Mouse (Mus musculus) gastrocnemius, adult 18-20 months (tissue): Measurements from ENCODE around the gene Ddrgk1. TPM values are rescaled to one million over a fixed set of nuclear protein-coding genes. Genes with fewer than 3 reads are reported as not detected.
"Not testable (repeated sequence)": the region's sequence is repeated elsewhere in the genome, so short reads cannot be mapped to it uniquely, and the experiment has no call there.

Source experiments
- DNase-seq: peaks from one replicate; pipeline ENCODE4 v3.0.0; 2021; ENCODE audit warnings: low spot score
- total RNA-seq, 2 experiments: library from RNA; stranded (reverse); gene quantifications; 2 replicates each; pipeline ENCODE4 v1.2.3; 2021

Gene Ddrgk1
- total RNA-seq, 2 experiments from 2014 or later: 117 to 118 TPM

DNA sequence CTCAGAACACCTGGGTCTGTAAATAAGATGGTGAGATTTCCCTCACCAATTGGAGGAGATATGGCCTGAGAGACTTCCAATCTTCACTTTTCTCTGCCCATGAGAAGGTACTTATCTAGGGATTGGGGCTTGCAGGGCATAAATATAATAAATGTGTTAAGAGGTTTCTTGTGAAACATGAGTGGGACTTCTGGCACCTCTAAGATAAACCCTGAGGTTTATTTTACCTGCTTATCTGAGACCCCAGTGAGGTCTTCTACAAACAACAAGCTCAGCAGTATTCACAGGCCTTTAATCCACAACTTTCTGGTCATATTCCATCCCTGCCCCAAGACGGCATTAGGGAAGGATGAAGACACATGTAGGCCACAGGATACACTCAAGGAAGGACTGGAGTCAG, 10.7 kb downstream of the Ddrgk1 start:
- no peak for DNase-seq

DNA sequence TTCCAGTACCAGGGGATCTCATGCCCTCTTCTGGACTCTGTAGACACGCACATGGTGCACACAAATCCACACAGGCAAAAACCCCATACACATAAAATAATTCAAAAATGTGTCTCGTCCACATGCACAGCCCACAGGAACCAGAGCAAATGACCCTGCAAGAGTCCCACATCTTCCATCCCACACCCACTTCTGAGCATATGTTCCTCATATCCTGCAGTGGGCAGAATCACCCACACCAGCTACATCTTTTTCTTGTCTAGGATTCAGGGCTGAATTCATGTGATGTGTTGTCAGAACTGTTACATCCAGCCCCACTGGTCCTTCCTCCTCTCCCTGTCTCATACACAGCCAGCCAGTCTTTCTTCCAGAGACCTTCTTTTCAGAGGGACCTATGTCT, 11.2 kb downstream of the Ddrgk1 start:
- no peak for DNase-seq

DNA sequence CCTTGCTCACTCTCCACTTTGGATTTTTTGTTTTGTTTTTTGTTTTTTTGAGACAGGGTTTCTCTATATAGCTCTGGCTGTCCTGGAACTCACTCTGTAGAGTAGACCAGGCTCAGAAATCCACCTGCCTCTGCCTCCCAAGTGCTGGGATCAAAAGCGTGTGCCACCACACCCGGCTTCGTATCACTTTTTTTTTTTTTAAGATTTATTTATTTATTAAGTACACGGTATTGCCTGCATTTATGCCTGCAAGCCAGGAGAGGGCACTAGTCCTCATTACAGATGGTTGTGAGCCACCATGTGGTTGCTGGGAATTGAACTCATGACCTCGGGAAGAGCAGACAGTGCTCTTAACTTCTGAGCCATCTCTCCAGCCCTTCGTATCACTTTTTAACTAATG, 15.4 kb downstream of the Ddrgk1 start:
- not testable (repeated sequence) for DNase-seq

DNA sequence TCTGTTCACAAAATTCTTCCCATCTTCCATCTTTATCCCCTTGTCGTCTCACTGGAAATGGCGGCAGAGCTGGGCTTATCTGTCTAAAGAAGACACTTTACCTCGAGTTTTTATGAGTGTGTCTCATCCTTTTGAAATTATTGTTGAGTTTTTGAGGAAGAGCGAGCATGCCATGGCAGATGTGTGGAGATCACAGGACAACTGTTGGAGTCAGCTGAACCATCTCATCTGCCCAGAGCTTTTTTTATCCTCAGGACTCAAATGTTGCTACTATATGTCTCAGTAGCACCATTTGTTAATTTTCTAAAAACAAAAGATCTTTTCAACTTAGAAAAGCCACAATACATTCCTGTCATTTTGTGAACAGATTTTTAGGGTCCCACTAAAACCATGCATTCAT, 19.3 kb downstream of the Ddrgk1 start:
- no peak for DNase-seq

DNA sequence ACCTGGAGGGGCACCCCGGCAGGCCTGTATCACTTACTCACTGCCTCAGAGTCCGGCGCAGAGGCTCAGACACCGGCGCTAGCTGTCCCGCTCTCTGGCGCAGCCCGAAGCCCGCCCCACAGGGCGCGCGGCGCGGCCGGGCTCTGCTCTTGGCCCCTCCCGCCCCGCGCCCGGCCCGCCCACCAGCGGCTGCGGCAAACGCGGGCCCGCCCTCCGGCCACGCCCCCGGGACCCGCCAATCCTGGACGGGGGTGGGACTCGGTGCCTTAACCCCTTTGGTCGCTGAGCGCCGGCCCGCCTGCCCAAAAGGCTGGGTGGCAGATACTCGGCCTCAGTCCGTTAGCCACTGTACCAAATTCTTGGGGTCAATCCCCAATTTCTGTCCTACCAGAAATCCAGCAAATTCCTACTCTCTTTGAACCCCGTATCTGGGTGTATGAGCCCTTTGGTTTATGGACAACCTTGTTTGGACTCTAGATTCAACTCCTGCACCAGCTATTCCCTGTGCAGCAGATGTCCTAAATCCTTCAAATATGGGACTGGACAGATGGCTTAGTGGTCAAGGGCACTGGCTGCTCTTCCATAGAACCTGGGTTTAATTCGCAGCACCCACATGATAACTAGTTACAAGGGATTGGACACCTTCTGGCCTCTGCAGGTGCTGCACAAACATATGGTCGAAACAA, 21.6 kb downstream of the Ddrgk1 start, which contains the start of gene Lzts3:
Gene Lzts3 (minus strand): TSS at position 120 of the 686 bp plus-strand sequence.
- DNase-seq: peak; percentile 93

DNA sequence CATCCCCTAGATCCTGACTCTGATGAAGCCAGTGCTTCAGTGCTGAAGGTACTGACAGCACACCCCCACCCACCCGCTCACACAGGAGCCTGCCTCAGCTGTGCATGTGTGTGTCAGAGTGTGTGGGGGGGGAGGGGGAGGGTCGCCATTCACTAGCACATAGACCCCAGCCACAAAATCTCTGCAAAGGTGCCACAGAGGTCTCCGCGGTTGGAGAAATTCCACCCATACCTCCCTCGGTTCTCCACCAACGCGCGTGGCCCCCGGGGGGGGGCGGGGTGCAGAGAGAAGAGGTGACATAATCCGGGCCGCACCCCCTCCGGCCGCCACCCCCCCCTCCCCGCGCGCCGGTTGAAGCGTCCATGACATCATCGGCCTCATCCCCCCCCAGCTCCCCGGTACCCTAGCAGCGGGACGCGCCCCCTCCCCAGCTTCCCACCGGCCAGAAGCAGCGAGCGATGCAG, 22.2 kb downstream of the Ddrgk1 start:
- no peak for DNase-seq

DNA sequence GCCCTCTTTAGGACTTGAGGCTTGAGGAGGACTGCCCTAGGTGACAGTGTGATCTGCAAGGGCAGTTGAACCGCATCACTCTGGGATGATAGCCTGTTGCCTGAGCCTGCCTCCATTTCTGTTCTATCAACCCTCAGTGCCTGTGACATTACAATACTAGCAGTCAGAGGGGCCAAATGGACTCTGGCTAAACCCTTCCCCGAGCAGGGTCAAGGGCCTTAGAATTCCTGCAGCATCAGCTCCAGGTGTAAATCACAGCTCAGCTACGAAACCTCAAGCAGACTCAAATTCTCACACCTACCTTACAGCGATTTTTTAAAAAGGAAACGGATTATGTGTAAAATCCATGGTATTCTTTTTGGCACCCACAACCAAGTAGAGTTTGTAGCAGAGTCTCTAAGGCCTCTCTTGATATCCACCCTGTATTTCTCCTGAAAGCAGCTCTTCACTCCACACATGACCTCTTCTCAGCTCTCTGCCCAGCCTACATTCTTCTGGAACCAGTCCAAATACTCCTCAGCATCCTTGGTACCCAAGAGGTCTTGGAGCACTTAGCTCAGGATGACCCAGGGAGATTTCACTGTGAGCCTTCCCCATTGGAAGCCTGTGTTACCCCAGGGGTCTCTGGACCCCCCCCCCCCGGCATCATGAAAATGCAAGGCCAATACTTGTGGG, 23.0 kb downstream of the Ddrgk1 start:
- no peak for DNase-seq

DNA sequence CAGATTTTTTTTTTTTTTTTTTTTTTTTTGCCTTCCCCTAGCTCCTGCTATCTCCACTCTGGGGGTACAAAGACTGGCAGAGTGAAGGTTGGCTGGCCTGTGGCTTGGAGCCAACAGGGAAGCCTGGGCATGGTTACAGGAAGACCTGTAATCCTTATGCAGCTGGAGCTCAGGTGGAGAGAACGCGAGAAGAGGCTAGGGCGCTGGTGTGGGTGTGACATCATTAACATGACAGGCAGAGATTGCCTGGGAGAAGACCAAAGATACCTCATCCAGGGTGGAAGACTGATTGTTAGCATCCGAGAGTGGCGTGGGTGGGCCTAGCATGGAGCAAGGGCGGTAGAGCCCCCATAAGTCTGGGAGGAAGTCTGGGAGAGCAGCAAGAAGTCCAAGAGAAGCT, 25.2 kb downstream of the Ddrgk1 start:
- DNase-seq: no peak

DNA sequence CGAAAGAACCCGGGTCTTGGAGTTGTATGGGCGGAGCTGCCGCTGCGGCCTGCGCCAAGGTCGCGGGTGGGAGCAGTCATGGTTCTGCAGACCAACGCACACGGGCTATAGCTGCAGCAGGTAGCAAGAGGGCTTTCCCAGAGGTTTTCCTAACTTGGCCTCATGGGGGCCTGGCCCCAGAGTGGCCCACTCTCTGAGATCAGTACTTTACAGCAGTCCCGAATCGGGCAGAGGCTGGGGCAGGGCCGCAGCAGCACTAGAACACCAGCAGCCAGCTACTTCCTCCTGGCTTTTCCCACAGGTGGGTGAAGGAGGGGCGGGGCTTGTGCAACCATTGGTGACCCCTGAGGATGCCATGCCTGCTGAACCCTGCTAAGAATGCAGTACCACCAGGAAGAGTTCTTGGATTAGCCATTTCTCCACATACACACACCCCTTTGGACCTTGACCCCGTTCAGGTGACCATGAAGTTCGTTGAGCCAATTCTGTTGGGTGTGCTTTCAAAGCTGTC, 26.3 kb downstream of the Ddrgk1 start:
- no peak for DNase-seq

DNA sequence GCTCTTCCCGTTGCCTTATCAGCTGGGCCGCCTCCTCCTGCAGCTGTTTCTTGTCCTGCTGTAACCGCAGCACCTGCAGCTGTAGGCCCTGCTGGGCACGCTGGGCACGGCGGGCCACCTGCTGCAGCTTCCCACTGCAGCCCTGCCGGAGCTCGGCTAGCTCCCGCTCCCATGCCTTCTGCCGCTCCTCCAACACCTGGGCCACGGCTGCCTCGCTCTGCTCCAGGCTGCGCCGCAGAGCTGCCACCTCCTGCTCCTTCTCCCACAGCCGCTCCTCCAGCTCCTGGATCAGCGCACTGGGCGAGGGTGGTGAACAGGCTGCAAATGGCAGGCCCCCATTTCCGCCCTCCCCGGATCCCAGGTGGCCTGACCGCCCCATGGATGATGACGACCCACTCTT, 28.6 kb downstream of the Ddrgk1 start:
- DNase-seq: no peak

DNA sequence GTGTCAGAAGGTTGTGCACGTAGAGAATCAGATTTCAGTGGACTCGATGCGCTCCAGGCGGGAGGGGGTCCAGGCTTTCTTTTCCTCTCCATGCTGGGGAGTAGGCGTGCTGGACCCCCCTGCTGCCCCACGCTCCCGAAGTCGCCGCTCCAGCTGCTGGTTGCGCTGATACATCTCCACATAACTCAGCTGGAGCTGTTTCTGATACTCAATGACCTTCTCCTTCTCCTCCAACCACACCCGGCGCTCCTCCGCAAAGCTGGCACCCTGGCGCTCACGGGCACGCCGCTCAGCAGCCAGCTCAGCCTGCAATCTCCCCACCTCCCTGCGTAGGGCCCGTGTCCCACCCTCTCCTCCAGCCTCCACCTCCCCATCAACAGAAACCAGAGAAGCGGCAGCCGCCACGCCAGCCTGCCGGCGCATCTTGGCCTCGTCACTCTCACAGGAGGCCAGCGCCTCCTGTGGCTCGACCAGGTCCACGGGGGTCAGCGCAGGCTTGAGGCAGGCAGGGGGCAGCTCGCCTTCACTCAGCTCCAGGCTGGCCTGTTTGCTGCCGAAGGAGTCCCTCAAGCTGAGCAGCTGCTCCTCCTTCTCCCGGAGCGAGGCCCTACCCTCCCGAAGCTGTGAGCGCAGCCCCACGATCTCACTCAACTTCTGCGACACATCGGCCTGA, 29.6 kb downstream of the Ddrgk1 start:
- DNase-seq: no peak

DNA sequence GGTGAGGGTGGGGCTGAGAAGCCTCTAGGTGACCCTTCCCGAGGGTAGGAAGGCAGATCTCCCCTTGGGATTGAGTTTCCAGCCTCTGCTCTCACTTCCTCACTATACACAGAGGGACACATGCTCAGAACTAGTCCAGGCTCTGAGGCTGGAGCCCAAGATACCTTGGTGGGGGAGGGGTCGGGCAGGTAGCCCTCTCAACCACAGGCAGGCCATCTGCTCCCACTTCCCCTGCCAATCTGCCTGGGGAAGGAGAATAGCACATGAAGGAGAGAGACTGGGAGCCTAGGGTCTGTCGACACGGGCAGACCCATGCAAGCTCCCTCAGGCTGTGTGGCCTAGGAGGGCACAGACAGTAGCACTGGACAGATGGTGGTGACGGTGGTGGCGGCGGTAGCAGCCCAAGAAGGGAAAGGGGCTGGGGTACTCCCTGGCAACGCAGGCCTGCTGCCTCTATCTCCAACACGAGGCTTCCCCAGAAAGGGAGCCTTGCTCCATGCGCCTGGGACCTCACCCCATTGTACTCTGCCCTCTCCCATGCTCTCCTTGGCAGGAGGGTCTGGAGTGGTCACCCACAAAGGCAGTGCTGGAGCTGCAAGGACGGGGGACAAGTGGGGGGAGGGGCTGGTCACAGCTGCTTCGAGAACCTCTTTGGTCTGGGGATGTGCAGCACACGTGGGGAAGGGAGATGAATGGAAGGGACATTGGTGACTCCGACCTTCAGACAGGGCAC, 30.3 kb downstream of the Ddrgk1 start:
- DNase-seq: no peak

DNA sequence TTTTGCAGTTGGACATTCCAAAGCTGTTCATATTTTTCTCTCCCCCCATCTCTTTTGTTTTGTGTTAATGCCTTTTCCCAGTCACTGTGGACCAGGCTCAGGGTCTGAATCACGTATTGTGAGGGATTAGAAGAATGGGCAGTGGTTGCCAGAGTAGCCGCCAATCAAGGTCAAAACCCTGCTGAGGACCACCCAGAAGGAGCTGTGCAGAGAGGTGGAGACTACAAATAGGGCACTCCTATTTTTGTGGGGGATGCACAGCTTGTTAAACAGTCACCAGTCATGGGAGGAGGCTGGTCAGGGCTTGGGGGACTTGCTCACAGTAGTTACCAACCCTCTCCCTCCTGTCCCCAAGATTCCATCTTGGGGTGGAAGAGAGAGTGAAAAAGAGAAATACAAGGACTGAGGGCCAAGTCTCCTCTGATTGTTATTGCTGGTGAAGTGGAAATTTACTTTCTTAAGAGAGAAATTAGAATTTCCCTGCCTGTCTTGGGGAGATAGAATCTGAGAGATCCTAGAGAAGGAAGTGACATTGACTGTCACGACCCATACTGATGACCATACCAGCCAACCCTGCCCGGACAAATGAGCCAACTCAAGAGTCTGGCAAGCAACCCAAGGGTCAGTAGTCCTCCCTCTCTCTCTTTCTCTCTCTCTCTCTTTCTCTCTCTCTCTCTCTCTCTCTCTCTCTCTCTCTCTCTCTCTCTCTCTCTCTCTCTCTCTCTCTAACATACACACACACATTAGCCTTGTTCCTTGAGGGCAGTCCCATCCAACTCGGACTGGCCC, 31.4 kb downstream of the Ddrgk1 start:
- DNase-seq: no peak

DNA sequence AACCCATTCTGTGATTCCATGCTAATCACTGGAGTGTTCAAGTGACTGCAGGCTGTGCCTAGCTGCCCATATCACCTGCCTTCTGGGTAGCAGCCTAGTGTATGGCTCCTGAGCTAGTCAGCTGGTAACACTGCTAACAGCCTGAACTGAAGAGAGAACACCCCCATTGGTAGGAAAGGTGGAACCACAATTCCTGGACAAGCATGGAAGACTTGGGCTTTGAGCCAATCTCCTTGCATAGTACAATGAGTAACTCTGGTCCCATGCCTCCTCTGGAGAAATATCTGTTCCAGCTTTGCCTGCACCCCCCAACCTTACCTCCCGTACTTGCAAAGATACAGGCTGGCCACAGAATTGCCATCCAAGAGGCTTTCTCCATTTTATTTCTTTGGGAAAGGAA, 32.0 kb downstream of the Ddrgk1 start:
- no peak for DNase-seq

DNA sequence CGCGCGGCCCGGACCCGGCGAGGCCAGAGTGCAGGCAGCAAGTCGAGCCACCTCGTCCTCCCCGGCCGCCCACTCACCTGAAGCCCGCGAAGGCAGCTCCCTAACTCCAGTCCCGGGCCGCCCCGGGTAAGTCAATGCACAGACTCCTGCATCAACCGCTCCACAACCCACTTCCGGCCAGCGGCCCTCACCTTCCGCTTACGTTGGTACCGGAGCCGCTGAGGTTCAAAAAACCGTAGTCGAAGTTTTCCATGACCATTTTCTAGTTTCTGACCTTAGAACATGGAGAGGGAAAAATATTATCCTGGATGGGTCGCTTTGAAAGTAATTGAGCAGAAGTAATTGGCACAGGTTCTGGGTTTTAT, 34.6 kb downstream of the Ddrgk1 start, which contains the start of the genes Fastkd5 and Ubox5:
Gene Fastkd5 (minus strand): TSS at position 189 of the 365 bp plus-strand sequence.
Gene Ubox5 (minus strand): TSS at position 200 of the 365 bp plus-strand sequence.
- DNase-seq: peak; percentile 94

DNA sequence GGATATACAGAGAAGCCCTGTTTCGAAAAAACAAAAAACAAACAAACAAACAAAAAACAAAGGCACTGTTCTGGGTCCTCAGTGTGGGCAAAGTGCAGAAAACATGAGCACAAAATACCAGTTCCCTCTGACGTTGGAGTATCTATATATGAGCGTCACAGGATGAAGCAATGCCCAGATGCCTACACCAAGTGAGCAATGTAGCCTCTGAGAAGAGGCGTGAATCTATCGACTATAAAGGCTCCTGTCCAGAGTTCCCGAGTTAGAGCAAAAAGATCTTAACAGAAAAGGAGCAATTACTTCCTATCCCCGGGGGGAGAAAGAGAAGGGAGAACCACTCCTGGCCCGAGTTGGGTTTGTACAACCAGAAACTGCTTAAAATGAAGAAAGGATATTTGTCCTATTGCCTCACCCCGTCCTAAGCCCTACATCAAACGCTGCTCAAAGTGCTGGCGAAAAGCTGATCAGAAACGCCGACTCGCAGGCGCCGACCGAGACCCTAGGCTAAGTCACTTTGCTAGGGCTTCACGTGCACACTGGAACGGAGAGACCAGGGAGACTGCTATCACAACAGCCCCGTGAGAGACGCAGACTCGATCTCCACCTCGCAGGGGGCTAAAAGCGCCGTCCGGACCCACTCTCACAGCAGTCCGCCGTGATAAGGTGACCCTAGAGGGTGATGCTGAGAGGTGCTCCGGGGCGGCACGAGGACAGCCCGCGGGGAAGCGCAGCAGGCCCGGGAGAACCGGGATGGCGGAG, 35.2 kb downstream of the Ddrgk1 start:
- no peak for DNase-seq

DNA sequence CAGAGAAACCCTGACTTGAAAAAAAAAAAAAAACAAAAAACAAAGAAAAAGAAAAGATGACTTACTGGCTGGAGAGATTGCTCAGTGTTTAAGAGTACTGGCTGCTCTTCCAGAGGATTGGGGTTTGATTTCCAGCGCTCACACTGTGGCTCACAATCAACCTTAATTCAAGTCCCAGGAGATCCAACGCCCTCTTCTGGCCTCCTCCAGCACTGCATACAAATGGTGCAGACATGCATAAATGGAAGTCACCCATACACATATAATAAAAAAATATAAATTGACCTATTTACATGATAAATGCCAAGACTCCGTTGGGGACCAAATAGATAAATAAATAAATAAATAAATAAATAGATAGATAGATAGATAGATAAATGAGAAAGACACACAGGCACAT, 36.0 kb downstream of the Ddrgk1 start:
- no peak for DNase-seq

DNA sequence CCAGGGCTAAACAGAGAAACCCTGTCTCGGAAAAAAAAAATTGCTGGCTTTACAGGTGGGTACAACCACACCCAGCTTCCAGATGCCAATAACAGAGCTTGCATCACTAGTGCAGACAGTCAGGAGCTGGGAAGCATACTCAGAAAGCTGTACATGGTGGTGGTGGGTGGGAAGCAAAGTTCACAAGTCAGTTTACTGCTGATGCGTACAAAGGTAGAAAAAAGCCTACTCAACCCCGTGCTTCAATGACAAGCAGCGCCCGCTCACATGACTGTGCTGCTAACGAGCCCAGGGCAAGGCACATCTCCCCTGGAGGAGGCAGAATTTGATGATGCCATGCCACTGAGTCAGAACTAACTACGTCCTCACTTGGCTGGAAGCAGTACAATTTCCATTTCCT, 45.5 kb downstream of the Ddrgk1 start:
- no peak for DNase-seq

DNA sequence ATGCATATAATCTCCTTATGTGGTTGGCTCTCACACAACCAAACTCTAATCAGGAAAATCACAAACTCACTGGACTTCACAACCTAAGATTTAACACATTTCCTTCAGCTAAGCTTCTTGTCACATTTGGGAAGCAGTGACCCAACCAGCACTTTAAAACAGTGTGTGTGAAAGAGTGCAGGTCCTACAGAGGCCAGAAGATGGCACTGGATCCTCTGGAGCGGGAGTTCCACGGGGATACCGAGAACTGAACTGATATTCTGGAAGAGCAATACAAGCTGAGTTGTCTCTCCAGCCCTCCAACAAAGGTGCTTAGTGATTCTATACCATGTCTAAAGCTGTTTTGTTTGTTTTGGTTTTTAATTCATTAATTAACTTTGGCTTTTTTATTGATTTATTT, 51.4 kb downstream of the Ddrgk1 start:
- no peak for DNase-seq
